Mouse (Mus musculus) spleen, adult 2 months (tissue): ENCODE results near the gene Ctnna2.

ENCODE experiments used
- CTCF ChIP-seq: fragments of 200-500 bp; IDR thresholded peaks from 2 replicates; pipeline ENCODE4 v1.5.1; 2011; ENCODE audit warnings: mild to moderate bottlenecking, inconsistent platforms; ENCODE audit not compliant: insufficient read depth, insufficient read length, insufficient replicate concordance; ENCODE audit errors: extremely low read depth
- POLR2A ChIP-seq: fragments of 200-500 bp; IDR thresholded peaks from 2 replicates; pipeline ENCODE4 v1.6.1; 2011; ENCODE audit warnings: low read depth, low read length, inconsistent platforms

GRCm38 (mm10) chr6:77556181-77556580, 423.3 kb downstream of the Ctnna2 start:
- no peak for TF ChIP-seq CTCF
- no peak for TF ChIP-seq POLR2A
